Mouse (Mus musculus) MEL (cell line): ENCODE data around the gene Pik3cg.

Experiments
- CTCF ChIP-seq, 3 experiments: IDR thresholded peaks in 2 of 3; conservative IDR thresholded peaks in 1 of 3; 2 replicates each; pipeline ENCODE4 v1.5.1; 2011 to 2012; ENCODE audit warnings: low read length in 3 of 3, low read depth in 2 of 3, mild to moderate bottlenecking in 2 of 3, improper control_type of control experiment in 1 of 3, inconsistent platforms in 1 of 3, mixed read lengths in 1 of 3, moderate library complexity in 1 of 3; ENCODE audit not compliant: control insufficient read depth in 1 of 3, insufficient read depth in 1 of 3, poor library complexity in 1 of 3, severe bottlenecking in 1 of 3
- GATA1 ChIP-seq: IDR thresholded peaks from 2 replicates; pipeline ENCODE4 v1.6.1; 2011; ENCODE audit warnings: low read depth, low read length, improper control_type of control experiment
- KAT2A ChIP-seq: conservative IDR thresholded peaks from 2 replicates; pipeline ENCODE4 v1.6.1; 2012; ENCODE audit warnings: low read depth, low read length, improper control_type of control experiment, inconsistent platforms
- MAZ ChIP-seq: IDR thresholded peaks from 2 replicates; pipeline ENCODE4 v1.6.1; 2012; ENCODE audit warnings: low read depth, mild to moderate bottlenecking, inconsistent platforms, low read length, improper control_type of control experiment
- POLR2A ChIP-seq, 2 experiments: IDR thresholded peaks; 2 replicates each; pipeline ENCODE4 v1.6.1; 2011 to 2012; ENCODE audit warnings: low read length in 2 of 2, mild to moderate bottlenecking in 2 of 2, control low read depth in 1 of 2, improper control_type of control experiment in 1 of 2, low read depth in 1 of 2, moderate library complexity in 1 of 2; ENCODE audit not compliant: control insufficient read depth in 1 of 2, insufficient read depth in 1 of 2, poor library complexity in 1 of 2
- SIN3A ChIP-seq: IDR thresholded peaks from 2 replicates; pipeline ENCODE4 v1.6.1; 2012; ENCODE audit warnings: low read length, improper control_type of control experiment, inconsistent platforms
- TAL1 ChIP-seq: IDR thresholded peaks from 2 replicates; pipeline ENCODE4 v1.6.1; 2012; ENCODE audit warnings: mild to moderate bottlenecking, inconsistent platforms, low read length, moderate library complexity, mixed read lengths
- TBP ChIP-seq: IDR thresholded peaks from 2 replicates; pipeline ENCODE4 v1.8.0; 2011; ENCODE audit warnings: low read depth, low read length, improper control_type of control experiment
- UBTF ChIP-seq: IDR thresholded peaks from 2 replicates; pipeline ENCODE4 v1.6.1; 2012; ENCODE audit warnings: low read depth, mild to moderate bottlenecking, inconsistent platforms, low read length, improper control_type of control experiment, moderate library complexity, borderline replicate concordance; ENCODE audit not compliant: insufficient read depth
- USF1 ChIP-seq: IDR thresholded peaks from 2 replicates; pipeline ENCODE4 v1.6.1; 2014; ENCODE audit warnings: low read depth, mild to moderate bottlenecking, inconsistent platforms, low read length, improper control_type of control experiment, moderate library complexity
- ZC3H11A ChIP-seq: IDR thresholded peaks from 2 replicates; pipeline ENCODE4 v1.6.1; 2012; ENCODE audit warnings: low read depth, mild to moderate bottlenecking, inconsistent platforms, low read length, improper control_type of control experiment

- TF ChIP-seq MAZ (no peak), CTCF (IDR thresholded peaks at IDR 0.05 in 2 of 3, conservative IDR thresholded peaks at IDR 0.05 in 1 of 3; ENCODE audit: control insufficient read depth in 1 of 3, insufficient read depth in 1 of 3, low read depth in 2 of 3, low read length in 3 of 3, poor library complexity in 1 of 3, severe bottlenecking in 1 of 3) (no peak), GATA1 (no peak), UBTF (no peak), KAT2A (no peak), POLR2A (IDR thresholded peaks at IDR 0.05; ENCODE audit: control insufficient read depth in 1 of 2, insufficient read depth in 1 of 2, low read depth in 1 of 2, low read length in 2 of 2, poor library complexity in 1 of 2) (no peak), TAL1 (peak; percentile 17; the same call in 1 of the 2 replicates), TBP (no peak), USF1 (no peak), SIN3A (no peak), ZC3H11A (no peak)
Measured at GRCm38 (mm10) chr12:32141766-32142165, 66.7 kb downstream of the Pik3cg start.
